12 mouse cellular contexts compared by ENCODE assay signal in genomic region chr9:101160092-101160491, GRCm38 (mm10).
A peak's percentile ranks its signal among the peaks of the same experiment; 100 is the strongest.
DNase-seq lines count a peak whose midpoint lies in the region.
"Had no signal": no experiment of that assay in that cellular context is flagged by ENCODE, and none has a peak within 500 bp of the region (broad histone marks: within the 10 kb centered on the region; RNA-seq: fewer than 3 reads in every experiment).

No protein-coding gene starts in this region.

- peak; percentile 7 for DNase-seq in adrenal gland, postnatal 14 days
- no peak for DNase-seq in adrenal gland, postnatal 25 days
- DNase-seq in brain, adult 2 months (ENCODE audit: low read depth, low spot score) = peak; percentile 97
- DNase-seq in frontal cortex, adult 2 months (ENCODE audit: extremely low spot score in 1 of 2, low spot score in 1 of 2) = peak; percentile 82 to 85
- peak; percentile 57 to 96 for DNase-seq in left cerebral cortex, postnatal 25 days (ENCODE audit: low spot score in 2 of 2)
- DNase-seq in spleen, postnatal 10 days (ENCODE audit: low spot score in 2 of 2) = no peak
- DNase-seq in Muller cell, postnatal 12 days (ENCODE audit: inconsistent ontology term) = no peak
- no peak for DNase-seq in heart, embryonic 10.5 days (ENCODE audit: low spot score)
- DNase-seq: gastrocnemius, postnatal 36 days; kidney, adult 18-20 months had no signal

- H3K4me1 ChIP-seq in heart, embryonic 10.5 days = no peaks in the 10 kb centered on the region
- H3K4me1 ChIP-seq: limb, embryonic 12.5 days; lung, embryonic 15.5 days had no signal

- H3K36me3 ChIP-seq in heart, embryonic 10.5 days = peaks cover 12% of the 10 kb centered on the region

- intact Hi-C loops in left cerebral cortex, postnatal 25 days (cut with DNase I) = no loop called here

- H3K27ac ChIP-seq in heart, embryonic 10.5 days = no peak overlapping the region
- H3K27ac ChIP-seq: limb, embryonic 12.5 days; lung, embryonic 15.5 days had no signal

- H3K9me3 ChIP-seq in heart, embryonic 10.5 days = no peaks in the 10 kb centered on the region
- H3K9me3 ChIP-seq: limb, embryonic 12.5 days; lung, embryonic 15.5 days had no signal

- H3K4me3 ChIP-seq in heart, embryonic 10.5 days = no peak overlapping the region
- H3K4me3 ChIP-seq: limb, embryonic 12.5 days; lung, embryonic 15.5 days had no signal

- 78% methylated on average over 5 of the region's 5 CpGs for WGBS in heart, embryonic 10.5 days

- no peaks in the 10 kb centered on the region for H3K27me3 ChIP-seq in heart, embryonic 10.5 days (ENCODE audit: insufficient read depth, poor library complexity, severe bottlenecking)
- H3K27me3 ChIP-seq: limb, embryonic 12.5 days; lung, embryonic 15.5 days had no signal

Comparison
In these comparisons a context has a peak if more than half of its experiments do, and no peak if none do; other contexts are left out.
1. DNase-seq: peak in adrenal gland, postnatal 14 days (single experiment), brain, adult 2 months (single experiment), frontal cortex, adult 2 months (2 of 2) and left cerebral cortex, postnatal 25 days (2 of 2); none in adrenal gland, postnatal 25 days (single experiment), spleen, postnatal 10 days (0 of 2), Muller cell, postnatal 12 days (single experiment) and heart, embryonic 10.5 days (single experiment).